Mouse (Mus musculus): ENCODE measurements around the gene Plscr2. TPM values are rescaled to one million over a fixed set of nuclear protein-coding genes. Genes with fewer than 3 reads are reported as not detected.

The Plscr2 gene
- total RNA-seq (2023): not detected

GRCm38 (mm10) chr9:92275486-92276207 lies at the start of gene Plscr2:
Gene Plscr2, plus strand, starts transcription at chr9:92275602.

GRCm38 (mm10) chr9:92249447-92249852 lies 26.0 kb upstream of the Plscr2 start, which contains the start of gene Plscr1:
Gene Plscr1, plus strand, starts transcription at chr9:92249750.

GRCm38 (mm10) chr9:92309077-92309476 lies 33.7 kb downstream of the Plscr2 start, which contains the start of gene 1700057G04Rik:
Gene 1700057G04Rik, plus strand, starts transcription at chr9:92309377.

Other genes with a start within 250 kb of the Plscr2 start
- gene Plscr5, start 82.7 kb upstream of the Plscr2 start, total RNA-seq (2023): not detected
- gene Plscr1, start 25.9 kb upstream of the Plscr2 start, total RNA-seq (2023): 1.3 TPM
- gene 1700057G04Rik, start 33.8 kb downstream of the Plscr2 start, total RNA-seq (2023): not detected
- 0.21 TPM for gene Plscr4, start 181.8 kb downstream of the Plscr2 start, total RNA-seq (2023)

Measured in CD8-positive naive resting alpha-beta T cell, adult 57 days (primary cell).